Mouse (Mus musculus) urinary bladder, postnatal 25 days (tissue): ENCODE measurements around the gene Iqsec3.

Source experiments
- DNase-seq: peaks from one replicate; pipeline ENCODE4 v3.0.0; 2022; ENCODE audit warnings: low spot score

Iqsec3 gene

DNA sequence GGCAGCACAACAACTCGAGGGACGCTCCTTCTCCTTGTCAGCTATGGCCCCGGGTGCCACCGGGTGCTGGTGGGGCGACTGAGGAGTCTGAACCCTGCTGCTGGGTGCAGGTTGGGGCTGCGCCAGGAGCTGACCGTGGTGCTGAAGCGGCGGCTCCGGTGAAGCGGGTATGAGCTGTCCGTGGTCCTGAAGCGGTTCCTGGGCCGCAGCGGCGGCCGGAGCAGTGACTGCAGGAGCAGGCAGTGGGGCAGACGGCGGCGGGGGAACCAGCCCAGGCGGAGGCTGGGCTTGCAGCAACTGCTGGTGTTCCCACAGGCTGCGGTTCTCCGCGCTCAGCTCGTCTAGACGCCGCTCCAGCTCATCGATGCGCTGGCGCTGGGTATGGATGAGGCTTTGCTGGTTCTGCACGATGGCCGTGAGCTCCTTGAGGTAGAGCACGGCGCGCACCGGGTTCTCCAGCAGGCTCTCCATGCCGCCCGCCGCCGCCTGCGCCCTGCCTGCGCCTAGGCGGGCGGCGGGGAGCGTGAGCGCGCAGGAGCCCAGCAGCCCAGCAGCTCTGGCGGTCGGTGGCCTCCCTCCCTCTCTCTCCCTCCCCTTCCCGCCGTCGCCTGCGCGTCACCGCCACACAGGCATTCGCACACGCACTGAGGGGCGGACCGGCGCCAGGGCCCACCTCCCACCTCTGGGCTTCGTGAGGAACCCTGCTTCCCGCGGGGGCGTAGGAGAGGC is at the start of gene Iqsec3:
Gene Iqsec3 (minus strand): TSS at position 586 of the 729 bp plus-strand sequence.
- DNase-seq = peak; percentile 95

DNA sequence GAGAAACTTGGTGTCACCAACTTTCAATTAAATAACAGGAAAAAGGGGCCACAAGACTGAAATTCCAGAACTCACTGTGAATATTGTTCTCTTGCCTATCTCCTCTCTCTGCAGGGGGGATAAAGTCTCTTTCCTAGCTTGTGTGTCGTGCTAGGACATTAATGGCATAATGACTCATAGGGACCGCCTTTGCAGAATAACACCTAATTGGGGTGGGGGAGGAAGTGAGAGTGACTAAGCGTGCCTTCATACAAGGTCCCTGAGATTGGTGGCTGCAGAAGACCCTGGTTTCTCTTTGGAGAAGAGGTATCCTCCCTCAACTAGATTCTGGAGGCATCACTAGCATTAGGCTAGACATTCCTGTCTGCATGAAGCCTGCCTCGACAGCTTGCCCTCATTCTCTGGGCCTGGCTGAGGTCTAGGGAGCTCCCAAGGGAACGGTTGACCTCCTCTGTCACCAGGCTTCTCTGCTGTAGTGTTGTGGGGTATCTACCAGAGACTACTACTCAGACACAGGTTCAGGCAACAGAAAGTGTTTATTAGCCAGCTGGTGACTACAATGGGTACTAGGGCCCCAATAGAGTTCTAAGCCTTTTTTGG is 48.7 kb upstream of the Iqsec3 start:
- no peak for DNase-seq

DNA sequence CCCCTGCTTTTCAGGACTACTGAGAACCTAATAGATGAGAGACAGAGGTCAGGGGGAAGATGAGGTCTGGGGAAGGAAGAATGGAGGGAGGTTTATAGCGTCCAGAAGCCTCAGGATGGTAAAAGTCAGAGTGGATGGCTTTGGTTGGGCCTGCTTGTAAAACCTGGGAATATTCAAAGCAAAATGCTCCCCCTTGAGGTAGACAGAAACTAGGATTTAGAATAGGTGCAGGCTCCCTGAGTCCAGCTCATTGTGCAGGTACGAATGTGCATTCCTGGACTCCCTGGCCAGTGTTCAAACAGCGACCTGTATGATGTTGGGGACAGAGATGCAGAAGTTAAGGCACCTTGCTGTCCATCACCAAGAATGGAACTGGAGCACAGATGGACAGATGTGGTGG is 47.6 kb upstream of the Iqsec3 start:
- DNase-seq = no peak

DNA sequence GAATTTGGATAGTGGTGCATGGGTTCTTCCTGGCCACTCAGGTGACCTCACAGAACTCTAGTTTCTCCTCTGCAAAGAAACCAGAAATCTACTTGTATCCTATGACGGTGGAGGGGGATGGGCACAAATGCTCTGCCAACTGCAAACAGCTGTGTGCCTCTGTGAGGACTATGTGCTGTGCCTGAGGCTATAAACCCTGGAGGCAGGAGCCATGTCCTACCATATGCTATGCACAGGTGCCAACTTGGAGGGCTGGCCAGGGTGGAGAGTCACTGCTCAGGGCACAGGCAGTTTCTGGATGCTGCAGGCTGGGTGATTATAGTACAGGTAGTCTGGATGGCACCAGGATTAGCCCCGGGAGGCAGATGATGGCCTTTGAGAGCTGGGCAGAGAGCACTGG is 46.4 kb upstream of the Iqsec3 start:
- DNase-seq = no peak

DNA sequence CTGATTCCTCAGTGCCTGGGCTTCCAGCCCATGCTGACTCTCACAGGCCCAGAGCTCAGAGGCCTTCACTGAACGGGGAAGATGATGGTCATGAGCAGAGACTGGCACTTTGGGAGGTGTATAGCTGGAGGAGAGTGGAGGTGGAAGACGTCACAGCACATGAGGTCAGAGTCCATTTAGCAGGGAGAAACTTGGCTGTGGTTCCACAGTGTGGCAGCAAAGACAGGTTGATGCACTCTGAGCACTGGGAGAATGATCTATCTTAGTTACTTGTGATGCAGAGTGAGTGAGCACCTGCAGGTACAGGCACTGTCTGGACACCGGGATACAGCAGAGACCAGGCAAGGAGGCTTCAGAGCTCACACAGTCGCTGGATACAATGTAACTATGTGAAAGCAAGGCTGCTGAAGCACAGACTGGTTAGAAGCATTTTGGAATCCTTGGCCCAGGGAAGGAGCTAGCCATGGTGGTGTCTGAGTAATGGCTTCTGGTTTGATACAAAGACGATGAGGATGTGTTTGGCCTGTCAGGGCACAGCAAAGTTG is 45.9 kb upstream of the Iqsec3 start:
- no peak for DNase-seq

DNA sequence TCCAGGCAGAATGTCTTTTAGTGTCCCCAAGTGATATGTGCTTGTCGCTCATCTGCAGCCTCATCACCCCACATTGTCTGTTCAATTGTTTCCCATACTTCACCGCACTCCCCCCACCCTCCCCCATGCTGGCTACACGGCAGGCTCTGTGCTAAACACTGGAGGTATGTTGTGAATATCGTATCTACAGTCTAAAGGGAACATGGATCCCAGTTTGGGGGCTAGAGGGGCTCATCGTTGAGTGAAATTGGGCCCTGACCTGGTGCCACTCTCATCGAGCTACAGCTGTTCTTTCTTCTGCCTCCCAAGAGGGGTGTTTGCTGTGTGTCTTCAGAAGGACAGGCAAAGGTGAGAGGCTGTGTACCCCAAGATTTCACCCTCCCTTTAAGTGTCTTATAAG is 44.2 kb upstream of the Iqsec3 start:
- no peak for DNase-seq

DNA sequence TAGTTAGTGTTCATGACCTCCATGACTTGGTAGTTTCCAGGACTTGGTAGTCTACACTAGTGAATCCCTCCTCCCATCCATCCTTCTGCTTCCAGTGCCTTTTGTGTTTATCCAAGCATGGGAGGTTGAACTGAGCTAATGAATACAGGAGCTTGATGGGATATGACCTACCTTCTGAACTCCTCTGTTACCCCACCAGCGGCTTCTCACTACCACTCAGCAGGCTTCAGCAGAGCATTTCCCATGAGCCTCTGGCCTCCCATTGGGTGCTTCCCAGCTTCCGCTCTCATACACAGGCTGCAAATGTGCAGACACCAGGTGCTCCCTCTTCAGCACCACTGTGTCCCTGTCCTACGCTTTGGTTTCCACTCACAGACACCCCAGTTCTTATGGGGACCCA is 36.9 kb upstream of the Iqsec3 start:
- DNase-seq = no peak

DNA sequence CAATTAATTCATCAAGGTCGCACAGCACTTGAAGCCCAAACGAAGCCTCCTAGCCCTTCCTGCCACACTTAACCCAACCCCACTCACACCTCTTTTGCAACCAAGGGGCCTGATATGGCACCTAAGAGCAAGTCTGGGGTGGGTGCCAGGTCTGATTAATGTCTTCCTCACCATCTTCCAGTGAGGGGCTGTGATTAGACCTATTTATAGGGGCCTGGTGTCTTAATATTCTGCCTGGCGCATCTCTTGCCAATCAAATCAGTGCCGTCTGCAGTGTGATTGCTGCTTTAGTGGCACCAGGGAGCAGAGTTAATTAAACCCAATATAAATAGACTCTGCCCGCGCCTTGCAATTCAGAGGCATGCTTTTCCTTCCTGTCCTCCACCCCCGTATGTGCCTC is 36.4 kb upstream of the Iqsec3 start:
- DNase-seq = no peak

DNA sequence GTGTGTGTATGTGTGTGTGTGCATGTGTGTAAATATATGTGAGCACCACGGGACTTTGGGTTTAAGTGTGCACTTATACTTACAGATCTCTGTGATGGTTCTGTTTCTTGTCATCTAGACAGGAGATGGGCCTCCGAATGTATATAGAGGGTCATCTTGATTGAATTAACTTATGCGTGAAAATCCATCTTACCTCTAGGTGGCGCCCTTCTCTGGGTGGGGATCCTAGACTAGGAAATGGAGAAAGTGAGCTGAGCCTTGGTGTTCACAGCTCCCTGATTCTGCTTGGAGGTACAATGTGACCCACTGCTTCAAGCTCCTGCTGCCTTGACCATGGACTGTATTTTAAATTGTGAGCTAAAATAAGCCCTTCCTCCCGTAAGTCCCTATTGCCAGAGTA is 34.8 kb upstream of the Iqsec3 start:
- DNase-seq = no peak

DNA sequence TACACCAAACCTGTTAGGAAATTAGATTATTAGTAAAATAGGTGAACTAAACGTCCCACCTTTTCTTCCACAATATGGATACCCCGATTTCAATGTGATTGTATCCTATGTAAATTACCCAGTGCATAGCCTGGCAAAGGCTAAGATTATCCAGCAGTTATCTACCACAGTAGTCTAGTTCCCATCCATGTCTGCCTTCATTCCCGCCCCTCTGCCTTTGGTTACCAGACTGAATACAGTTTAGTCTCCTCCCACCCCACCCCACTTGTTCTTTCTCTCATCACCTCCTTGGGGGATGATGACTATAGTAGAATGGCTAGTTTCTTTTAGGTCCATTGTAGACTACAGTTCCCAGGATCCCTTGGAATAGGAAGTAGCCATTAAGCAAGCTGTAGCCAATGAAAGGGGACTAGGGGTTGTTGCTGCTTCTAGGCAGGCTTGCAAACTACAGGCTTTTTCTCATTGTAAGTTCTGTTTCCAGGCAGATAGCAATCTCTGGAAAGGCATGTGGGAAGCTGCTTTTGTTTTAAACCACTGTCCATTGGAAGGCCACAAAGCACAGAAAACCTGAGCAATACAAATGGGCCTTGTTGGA is 27.7 kb upstream of the Iqsec3 start:
- DNase-seq = no peak

DNA sequence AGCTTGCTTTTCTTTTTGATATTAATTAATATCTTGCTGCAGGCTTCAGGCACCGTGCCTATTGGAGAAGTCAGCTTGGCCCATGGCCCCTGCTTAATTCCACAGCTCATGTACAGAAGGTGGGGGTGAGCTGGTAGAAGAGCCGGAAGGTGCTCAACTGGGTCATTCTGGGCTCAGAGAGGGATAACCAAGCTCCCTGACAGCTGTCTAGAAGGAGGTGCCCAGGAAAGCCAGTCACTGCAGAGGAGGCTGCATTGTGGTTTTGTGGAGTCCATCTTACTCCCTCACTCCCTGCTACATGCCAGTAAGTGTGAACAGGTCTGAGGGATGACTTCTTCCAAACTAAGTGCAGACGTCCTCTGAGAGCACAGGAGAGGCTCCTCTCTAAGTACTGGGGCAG is 26.4 kb upstream of the Iqsec3 start:
- no peak for DNase-seq

DNA sequence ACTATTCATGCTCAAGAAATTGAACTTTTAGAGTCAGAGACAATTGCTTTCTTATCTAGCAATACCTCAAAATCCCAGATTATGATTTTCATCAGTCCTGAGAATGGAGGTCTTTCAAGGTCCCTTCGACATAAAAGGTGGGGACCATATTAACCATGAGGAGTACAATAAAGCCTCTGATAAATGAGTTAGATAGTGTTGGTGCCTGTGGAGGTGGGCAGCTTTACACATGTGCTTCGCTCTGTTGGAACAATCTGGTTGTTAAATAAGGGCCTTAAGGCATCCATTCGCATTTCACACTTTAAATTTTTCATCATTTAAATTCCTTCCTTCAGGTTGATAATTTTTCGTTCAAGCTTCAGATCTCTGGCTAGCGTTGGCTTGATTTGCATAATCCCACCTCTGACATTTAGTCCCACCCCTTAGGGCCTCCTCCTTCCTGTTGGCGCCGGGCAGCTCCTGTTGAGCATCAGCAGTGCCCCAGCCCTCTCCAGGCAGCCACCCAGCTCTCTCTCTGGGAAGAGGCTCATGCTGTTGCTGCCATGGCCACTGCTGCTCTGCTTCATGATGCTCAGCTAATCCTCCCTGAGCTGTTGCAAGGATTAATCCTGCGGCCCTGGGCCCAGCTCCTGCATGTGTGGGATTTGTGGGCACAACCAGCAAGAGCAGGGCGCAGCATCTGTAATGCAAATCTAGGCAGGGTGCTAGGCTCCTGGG is 25.5 kb upstream of the Iqsec3 start:
- no peak for DNase-seq

DNA sequence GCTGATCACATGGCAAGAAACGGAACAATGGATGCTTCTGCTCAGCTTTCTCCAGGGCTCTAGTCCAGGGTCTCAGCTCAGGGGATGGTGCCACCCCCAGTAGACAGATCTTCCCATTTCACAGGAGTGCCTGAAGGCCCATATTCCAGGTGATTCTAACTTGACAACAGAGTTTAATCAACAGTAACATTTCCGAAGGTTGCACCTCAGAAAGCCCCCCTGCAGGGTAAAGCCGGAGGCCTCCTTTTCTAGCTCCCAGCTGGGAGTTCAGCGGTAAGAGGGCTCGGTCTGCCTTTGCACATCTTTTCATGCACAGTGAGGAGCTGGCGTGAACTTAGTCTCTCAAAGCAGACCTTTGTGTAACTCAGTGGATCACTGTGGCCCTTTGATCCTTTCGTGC is 22.1 kb upstream of the Iqsec3 start:
- no peak for DNase-seq

DNA sequence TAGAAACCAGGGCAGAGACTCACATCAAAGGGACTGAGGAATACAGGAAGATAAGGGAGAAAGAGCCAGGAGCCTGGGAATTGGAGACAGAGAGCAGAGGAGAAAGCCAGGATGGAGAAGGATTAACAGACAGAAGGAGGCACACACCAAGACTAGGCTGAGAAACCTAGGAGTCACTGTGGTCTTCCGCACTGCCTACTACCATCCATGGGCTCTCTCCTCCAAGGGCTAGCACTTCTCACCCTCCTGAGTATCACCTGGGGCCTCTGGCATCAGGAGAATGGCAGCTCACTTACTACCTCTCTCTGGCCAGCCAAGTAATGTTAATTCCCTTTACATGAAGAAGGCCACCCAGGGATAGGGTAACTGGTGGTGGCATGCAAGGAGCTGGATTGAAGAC is 21.5 kb upstream of the Iqsec3 start:
- DNase-seq = no peak

DNA sequence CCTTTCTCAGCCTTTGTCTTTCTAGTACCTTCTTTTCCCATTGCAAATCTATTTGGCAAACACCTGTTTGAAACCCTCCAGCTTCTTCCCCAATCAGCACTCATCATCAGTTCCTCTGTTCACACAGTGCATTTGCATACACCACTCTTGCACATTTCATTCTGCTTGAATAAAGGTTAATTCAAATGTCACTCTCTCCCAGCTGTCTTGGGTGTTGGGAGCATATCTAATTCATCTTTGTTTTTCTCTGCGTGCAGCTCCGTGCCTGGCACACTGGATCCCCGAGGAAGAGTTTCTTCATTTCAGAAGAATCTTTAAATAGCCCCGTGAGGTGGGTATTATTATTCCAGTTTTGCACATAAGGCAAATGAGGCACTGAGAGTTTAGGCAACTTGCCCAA is 20.8 kb upstream of the Iqsec3 start:
- no peak for DNase-seq

DNA sequence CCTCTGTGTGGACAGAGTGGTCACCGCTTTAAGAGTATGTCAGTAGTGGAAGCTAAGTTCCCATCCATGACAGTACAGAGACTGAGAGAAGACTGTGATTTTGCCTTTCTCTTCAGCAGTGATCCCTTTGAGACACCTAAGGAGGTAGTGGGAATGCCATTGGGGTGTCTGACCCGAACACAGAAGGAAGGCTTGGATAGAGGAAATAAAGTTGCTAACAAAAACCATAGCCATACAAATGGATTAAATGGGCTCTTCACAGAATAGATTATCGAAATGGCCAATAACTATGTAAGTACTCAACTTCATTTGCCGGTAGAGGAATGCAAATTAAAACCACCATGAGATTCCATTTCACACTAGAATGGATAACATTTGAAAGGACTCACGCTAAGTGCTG is 17.9 kb upstream of the Iqsec3 start:
- no peak for DNase-seq

DNA sequence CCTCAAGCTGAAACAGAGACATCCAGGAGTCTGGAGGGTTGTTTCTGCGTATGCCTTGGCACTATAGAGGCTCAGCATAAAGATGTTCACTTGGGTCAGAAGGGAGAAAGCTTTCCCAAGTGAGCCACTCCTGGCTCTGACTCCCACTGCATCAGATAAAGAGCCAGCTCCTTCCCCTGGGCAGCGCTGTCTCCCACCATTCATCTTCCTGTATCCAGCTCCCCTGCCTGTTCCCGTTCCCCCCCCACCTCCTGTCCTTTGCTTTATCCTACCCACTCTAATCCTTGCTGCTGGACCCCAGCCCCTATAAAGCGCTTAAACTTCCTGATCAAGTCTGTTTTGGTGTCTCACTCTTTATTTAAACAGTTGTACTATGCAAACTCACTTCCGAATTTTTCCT is 1.2 kb downstream of the Iqsec3 start:
- DNase-seq = no peak

DNA sequence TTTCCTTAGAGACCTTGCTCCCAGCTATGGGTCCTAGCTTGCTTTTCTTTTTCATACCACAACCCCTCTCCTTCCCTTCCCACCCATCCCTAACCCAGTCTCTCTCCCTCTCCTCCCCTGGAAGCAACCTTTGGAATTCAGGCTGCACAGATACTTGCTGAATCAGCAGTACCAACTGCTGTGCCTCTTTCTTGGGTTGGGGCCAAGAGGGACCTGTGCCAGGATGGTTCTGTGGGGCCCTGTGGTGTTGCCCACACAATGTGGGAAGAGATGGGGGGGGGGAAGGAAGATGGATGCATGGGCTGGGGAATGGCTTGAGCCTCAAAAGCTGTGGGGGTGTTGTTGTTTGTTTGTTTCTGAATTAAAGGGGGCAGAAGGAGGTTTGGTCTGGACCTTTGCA is 5.2 kb downstream of the Iqsec3 start:
- DNase-seq = no peak

DNA sequence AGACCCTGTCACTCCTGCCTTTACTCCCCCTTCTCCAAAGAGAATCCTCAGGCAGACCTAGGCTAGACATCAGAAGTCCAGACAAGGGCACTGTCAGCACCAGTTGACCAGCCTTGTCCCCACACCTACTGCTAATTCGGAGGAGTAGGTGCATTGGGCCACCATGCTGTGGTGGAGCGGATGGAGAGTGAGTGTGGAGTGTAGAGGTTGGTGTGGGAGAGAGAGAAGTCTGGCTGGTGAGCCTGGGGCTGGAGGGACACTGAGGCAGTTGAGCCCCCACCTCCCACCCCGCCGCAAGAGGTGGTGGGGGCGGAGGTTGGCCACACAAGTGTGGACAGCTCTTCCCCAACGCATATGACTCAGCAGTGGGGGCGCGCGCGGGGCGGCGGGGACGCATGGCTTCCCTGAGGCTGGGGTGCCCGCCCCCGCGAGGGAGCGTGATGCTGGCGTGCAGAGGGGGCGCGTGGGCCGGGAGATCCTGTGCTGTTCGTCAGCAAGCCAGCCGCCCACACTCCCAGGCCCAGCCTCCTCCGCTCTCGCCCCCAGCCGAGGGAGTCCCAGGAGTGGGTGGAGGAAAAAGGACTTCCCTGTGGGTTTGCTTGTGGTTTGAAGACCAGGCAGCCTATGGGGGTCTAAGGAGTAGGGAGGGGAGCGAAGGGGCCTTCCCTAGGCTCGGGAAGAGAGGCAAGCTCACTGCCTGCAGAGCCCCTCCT is 10.7 kb downstream of the Iqsec3 start:
- no peak for DNase-seq

DNA sequence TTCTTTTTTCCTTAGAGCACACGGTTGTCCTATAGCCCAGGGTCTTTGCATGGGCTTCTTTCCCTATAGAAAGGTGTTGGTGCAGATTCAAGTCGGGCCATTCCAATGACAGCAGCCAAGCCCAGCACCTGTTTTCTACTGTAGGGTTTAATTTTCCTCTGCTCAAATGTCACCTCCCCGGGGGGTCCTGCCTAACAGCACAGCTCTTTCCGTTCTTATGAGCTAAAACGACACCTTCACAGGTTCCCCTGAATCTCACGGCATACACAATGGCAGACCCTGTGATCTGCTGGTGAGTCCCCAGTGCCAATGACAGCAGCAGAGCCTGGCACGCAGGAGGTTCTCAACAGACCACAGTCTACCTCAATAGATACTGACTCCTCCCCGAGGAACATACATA is 16.1 kb downstream of the Iqsec3 start:
- DNase-seq = no peak

DNA sequence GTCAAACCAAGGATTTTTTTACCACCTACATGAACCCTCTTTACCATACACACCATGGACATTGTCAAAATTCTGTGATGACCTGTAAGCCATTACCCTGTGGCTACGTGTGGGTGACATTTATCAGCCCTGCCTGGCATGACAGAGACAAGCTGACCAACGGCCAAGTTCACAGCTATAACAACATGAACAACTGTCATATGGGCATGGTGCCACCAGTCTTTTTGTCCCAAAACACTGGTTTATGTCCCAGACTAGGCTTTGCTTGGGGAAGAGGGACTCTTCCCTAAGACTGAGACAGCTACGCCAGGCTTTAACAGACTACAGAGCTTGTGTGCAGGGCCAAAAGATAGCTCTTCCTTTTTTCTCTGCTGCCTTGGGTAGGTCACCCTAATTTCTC is 16.8 kb downstream of the Iqsec3 start:
- no peak for DNase-seq
